Mouse (Mus musculus) urinary bladder, postnatal 25 days (tissue): Measurements from ENCODE around the gene Adipor2.
"Not testable (repeated sequence)": the region's sequence is repeated elsewhere in the genome, so short reads cannot be mapped to it uniquely, and the experiment has no call there.

Source experiments
- DNase-seq: peaks from one replicate; pipeline ENCODE4 v3.0.0; 2022; ENCODE audit warnings: low spot score

Gene Adipor2

DNA sequence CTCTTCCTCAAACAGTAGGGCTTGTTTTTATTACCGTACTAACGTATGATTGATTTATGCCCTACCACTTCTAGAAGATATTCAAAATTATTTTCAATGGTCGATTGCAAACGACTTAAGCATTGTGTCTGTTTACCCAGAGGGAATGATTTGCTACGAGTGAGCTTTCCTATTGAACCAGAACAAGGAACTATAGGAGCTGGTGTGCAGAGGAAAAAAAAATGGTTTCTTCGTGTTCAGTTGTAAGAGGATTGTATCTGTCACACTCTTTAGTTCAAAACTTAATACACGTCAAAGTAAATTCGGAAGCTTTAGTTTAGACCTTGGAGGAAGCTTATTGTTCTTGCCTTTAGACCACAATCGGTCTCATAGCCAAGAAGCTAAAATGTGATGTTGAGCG lies 28.4 kb downstream of the Adipor2 start:
- DNase-seq: no peak

- DNase-seq: peak; percentile 91
Observed at GRCm38 (mm10) chr6:119388650-119389012, 28.9 kb downstream of the Adipor2 start.

DNA sequence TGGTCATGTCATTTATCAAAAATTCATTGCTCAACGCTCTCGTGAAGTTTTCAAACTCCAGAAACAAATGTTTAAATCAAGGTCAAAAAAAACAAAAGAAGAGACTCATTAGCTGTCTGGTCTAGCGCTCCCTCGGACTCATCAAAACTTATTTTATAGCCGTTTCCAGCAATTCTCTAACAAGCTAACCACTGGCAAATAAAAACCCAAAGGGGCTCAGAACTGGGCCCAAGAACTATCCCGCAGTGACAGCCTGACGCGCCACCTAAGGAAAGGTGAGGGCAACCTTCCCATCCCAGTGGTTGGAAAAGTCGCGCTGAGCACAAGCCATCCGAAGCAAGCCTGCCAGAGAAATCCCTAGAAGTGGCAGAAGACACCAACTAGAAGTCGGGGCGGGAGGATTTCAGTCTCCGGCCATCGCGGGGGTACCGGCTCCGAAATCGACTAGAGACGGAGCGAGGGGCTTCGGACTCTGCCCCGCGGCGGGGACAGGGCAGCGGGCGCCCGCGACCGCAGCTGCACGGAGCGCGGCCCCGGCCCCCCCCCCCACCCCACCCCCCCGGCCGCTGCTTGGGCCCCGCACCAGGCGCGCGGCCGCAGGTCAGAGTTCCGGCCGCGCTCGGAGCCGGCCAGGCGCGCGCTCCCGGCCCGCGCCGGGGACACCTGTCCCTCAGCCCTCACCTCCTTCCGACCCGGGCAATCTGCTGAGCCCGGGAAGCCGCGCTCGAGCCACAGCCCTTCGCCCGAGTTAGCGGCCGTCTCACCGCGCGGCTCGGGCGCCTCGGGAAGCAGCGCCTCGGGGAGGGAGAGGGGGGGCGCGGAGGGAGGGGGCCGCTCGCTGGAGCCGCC lies 29.5 kb downstream of the Adipor2 start:
- no peak for DNase-seq

DNA sequence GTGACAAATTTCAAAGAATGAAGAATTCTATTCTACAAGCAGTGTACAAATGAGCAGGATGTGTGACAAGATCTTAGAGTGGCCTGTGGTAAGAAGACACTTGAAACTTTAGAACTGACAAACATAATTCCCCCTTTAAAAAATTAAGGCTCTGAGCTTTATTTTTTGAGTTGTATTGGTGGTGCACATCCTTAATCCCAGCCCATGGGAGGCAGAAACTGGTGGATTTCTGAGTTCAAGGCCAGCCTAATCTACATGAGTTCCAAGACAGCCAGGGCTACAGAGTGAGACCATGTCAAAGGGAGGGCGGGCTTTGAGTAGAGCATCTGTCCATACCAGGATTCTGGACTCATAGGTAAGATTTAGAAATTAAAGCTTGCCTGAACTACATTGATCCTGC lies 30.7 kb downstream of the Adipor2 start:
- DNase-seq: no peak

- no peak for DNase-seq
Observed at GRCm38 (mm10) chr6:119386421-119386820, 31.1 kb downstream of the Adipor2 start.

DNA sequence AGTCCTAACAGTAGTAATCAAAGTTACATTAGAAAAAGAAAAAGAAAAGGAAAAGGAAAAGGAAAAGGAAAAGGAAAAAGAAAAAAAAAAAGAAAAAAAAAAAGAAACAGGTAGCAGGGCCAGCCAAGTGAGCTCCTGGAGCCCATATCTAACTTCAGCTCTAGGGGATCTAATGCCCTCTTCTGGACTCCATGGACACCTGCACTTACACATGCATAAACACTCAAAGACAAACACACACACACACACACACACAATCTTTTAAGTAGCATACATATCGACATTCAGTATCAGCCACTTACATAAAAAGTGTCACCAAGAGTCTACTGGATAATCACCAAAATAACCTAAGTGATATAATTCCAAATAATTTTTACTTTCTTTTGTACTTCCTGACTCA lies 31.8 kb downstream of the Adipor2 start:
- no peak for DNase-seq

GRCm38 (mm10) chr6:119378631-119379030 lies 38.9 kb downstream of the Adipor2 start:
- no peak for DNase-seq

- DNase-seq: no peak
Observed at GRCm38 (mm10) chr6:119377613-119378012, 39.9 kb downstream of the Adipor2 start.

DNA sequence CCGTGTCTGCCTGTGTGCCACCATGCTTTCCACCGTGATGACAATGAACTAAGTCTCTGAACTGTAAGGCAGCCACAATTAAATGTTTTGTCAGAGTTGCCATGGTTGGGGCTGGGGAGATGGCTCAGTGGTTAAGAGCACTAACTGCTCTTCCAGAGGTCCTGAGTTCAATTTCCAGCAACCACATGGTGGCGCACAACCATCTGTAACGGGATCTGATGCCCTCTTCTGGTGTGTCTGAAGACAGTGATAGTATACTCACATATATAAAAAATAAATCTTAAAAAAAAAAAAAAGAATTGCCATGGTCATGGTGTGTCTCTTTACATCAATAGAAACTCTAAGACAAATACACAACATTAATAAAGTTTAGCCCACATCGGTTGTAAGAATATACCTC lies 42.5 kb downstream of the Adipor2 start:
- no peak for DNase-seq

GRCm38 (mm10) chr6:119373000-119373705 lies 44.4 kb downstream of the Adipor2 start:
- DNase-seq: no peak

DNA sequence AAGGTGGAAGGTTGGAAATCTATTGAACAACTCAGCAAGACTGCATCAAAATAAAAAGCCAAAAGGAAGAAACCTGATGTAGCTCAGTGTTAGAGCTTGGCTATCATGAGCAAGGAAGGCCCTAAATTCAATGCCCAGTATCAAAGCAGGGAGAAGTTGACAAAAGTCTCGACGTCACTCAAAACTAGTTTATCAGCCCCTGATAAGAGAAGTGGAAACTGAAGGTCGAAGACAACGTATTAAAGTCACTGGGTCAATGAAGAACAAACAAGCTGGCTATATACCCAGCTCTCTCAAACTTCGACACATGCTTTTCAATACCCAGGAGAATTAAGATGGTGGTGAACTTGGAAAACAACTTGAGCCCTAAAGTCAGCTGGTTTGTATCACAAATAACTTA lies 45.3 kb downstream of the Adipor2 start:
- DNase-seq: no peak

- DNase-seq: no peak
Observed at GRCm38 (mm10) chr6:119371624-119372023, 45.9 kb downstream of the Adipor2 start.

DNA sequence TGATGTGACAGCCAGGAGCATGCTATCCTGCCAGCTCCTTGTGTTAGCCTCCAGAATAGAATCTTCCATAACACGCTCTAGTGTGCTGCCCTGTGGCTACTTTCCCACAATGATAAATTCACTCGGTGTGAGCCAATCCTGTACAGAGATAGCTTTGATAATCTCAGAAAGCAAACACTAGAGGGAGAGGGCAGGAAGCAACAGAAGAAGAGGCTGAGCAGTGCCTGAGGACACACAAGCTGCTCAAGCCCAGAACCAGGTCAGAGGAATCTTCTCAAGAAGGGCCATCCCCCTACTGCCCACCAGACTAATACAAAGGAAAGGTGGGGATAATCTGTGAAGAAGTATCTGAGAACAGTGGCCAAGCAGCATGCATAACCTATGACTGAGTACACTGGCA lies 50.1 kb downstream of the Adipor2 start:
- no peak for DNase-seq

DNA sequence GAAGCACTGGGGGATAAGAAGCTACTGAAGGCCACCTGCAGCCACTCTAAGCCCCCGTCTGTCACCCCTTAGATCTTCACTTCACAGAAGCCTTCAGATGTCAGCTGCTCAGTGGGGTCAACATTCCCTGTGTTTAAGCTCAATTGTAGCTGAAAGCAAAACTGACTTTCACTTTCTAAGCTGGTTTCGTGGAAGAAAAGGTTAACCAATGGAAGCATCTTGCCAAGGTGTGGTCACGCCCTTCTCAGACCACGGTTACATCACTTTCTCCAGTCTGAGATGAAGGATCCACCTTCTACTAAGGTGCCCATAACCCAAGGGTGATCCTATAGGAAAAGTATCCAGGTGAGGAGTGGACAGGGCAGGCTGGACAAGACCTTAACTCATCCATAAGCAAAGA lies 50.7 kb downstream of the Adipor2 start:
- not testable (repeated sequence) for DNase-seq

GRCm38 (mm10) chr6:119363593-119363992 lies 53.9 kb downstream of the Adipor2 start:
- DNase-seq: no peak

DNA sequence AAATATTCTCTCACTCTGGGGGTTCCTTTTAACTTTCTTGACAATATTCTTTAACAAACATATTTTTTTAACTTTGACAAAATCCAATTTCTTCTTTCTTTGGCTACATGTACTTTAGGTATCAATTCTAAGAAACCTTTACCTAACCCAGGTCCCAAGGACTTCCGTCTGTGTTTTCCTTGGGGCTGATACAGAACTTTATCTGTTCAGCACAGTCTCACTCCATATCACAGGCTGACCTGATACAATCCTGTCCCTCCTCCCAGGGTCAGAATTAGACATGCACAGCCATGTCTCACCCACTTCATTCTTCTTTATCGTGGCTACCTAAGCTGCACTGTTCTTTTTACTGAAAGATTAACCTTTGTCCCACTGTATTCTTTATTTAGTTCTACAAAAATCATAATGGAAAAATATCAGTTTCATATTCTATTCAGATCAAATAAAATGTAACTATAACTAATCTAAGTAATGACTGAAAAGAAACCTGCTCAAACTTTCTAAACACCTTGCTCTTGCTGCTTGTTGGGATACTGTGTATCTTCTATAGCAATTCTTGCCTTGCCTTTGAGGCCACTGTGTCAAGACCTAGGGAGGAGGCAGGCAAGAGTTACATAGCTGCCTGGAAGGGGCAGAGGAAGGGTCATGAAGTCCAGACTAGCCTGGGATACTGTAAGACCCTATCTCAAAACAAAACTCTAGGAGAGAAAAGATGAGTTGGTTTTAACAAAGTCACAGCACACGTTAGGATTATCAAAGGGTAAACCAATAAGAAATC lies 56.4 kb downstream of the Adipor2 start:
- no peak for DNase-seq

DNA sequence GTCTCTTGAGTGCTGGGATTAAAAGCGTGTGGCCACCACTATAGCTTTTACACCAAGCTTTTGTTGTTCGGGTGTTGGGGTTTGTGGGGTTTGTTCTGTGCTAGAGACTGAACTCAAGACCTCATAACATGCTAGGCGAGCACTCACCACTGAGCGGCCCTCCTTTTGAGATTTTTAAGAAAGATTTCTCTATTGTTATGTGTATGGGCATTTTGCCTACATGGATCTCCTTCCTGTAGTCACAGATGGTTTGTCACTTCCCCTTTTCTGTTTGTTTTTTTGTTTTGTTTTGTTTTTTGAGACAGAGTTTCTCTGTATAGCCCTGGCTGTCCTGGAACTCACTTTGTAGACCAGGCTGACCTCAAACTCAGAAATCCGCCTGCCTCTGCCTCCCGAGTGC lies 57.3 kb downstream of the Adipor2 start:
- DNase-seq: not testable (repeated sequence)

DNA sequence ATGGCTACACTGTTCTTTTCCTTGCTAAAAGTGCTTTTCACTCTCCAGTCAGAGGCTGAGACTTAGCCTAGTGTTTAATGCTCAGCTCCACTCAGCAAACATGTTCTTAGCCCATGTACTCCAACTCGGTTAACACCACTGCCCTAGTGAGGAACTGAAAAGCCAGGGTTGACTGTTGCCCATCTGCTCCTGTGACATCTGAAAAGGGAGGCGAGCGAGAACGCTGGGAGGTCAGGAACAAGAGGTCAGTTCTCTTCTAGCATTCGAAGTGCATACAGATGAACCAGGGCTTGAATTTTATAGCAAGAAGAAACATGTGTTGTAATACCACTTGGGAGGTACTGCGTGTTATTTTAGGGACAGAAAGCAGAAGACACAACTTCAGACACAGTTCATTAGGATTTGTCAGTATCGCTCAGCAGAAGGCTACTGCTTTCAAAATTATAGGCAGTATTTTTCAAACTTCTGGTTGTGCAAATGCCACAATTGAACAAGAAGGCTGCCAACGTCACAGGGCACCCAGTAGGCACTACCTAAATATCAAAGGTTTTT lies 59.4 kb downstream of the Adipor2 start:
- no peak for DNase-seq

- DNase-seq: no peak
Observed at GRCm38 (mm10) chr6:119352501-119352900, 65.0 kb downstream of the Adipor2 start.

GRCm38 (mm10) chr6:119351656-119352055 lies 65.8 kb downstream of the Adipor2 start:
- DNase-seq: no peak

GRCm38 (mm10) chr6:119350703-119351198 lies 66.8 kb downstream of the Adipor2 start:
- no peak for DNase-seq

DNA sequence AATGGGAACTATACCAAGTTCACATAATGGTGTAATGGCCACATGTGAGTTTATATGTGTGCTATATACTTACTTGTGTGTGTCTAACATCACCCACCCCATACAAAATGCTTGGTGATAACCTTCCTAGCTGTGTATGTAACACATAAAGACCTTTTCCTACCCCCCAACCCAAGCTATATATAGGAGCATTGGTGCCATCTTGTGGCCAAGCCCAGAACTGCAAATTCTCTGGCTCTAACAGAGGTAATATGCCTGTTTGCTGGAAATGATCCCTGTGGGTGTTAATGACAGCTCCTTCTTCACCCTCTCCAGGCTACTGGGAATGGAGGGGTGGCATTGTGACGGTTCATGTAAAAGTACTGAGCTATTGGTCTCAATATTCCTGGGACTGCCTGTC lies 69.3 kb downstream of the Adipor2 start:
- peak; percentile 78 for DNase-seq
